Mouse (Mus musculus): ENCODE measurements around the gene Zbtb38.

- TF ChIP-seq CTCF (IDR thresholded peaks at IDR 0.05; ENCODE audit: control insufficient read depth, insufficient read depth, insufficient read length): no peak
- no peak for TF ChIP-seq MYOD1 (IDR thresholded peaks at IDR 0.05; ENCODE audit: control insufficient read depth, insufficient read length, low read depth)
Observed at GRCm38 (mm10) chr9:96746527-96746926, 6.1 kb downstream of the Zbtb38 start.
